Mouse (Mus musculus): ENCODE measurements around the gene Dqx1. TPM values are rescaled to one million over a fixed set of nuclear protein-coding genes. Genes with fewer than 3 reads are reported as not detected.

The Dqx1 gene
- polyA plus RNA-seq, 1 experiment from 2014 or later: 0.93 TPM

DNA sequence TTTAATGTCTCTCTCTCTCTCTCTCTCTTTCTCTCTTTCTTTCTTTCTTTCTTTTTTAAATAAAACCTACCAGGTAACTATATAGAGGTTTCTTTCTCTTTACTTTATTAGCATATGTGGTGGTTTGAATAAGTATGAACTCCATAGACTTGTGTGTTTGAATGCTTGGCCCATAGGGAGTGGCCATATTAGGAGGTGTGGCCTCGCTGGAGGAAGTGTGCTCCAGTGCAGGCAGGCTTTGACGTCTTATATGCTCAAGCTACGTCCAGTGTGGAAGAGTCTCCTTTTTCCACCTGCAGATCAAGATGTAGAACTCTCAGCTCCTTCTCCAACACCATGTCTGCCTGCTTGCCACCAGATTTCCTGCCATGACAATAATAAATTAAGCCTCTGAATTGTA lies 38.6 kb upstream of the Dqx1 start:
- DNase-seq (ENCODE audit: low spot score) (no peak), ATAC-seq (ENCODE audit: low FRiP score) (no peak)
- H3K4me3 ChIP-seq (ENCODE audit: low read depth, low read length): no peak overlapping the region
- H3K4me1 ChIP-seq (replicated peaks; ENCODE audit: control insufficient read depth, insufficient read depth, low read length): no peaks in the 10 kb centered on the region
- no peak overlapping the region for H3K27ac ChIP-seq (ENCODE audit: low read depth, low read length)
- no peak overlapping the region for H3K9ac ChIP-seq (ENCODE audit: low read depth, low read length)
- 70% methylated on average over 3 of the region's 3 CpGs for WGBS
- H3K27me3 ChIP-seq (ENCODE audit: control insufficient read depth, insufficient read depth, low read length): no peaks in the 10 kb centered on the region
- no peaks in the 10 kb centered on the region for H3K9me3 ChIP-seq (ENCODE audit: control insufficient read depth, low read length)
- H3K36me3 ChIP-seq (ENCODE audit: control insufficient read depth, insufficient read depth, low read length): no peaks in the 10 kb centered on the region
- H3K4me2 ChIP-seq (replicated peaks; ENCODE audit: low read depth, low read length): no peak overlapping the region

GRCm38 (mm10) chr6:83020121-83020520 lies 37.5 kb upstream of the Dqx1 start:
- Histone ChIP-seq H3K4me2 (replicated peaks; ENCODE audit: low read depth, low read length) (no peak overlapping the region), H3K9ac (ENCODE audit: low read depth, low read length) (no peak overlapping the region), H3K4me3 (ENCODE audit: low read depth, low read length) (no peak overlapping the region), H3K27me3 (ENCODE audit: control insufficient read depth, insufficient read depth, low read length) (no peaks in the 10 kb centered on the region), H3K4me1 (replicated peaks; ENCODE audit: control insufficient read depth, insufficient read depth, low read length) (no peaks in the 10 kb centered on the region), H3K27ac (ENCODE audit: low read depth, low read length) (no peak overlapping the region), H3K36me3 (ENCODE audit: control insufficient read depth, insufficient read depth, low read length) (no peaks in the 10 kb centered on the region), H3K9me3 (ENCODE audit: control insufficient read depth, low read length) (no peaks in the 10 kb centered on the region)
- WGBS: 93% methylated on average over 6 of the region's 6 CpGs
- no peak for DNase-seq (ENCODE audit: low spot score)
- no peak for ATAC-seq (ENCODE audit: low FRiP score)

GRCm38 (mm10) chr6:83020836-83021593 lies 36.6 kb upstream of the Dqx1 start:
- H3K36me3 ChIP-seq (ENCODE audit: control insufficient read depth, insufficient read depth, low read length): no peaks in the 10 kb centered on the region
- DNase-seq (ENCODE audit: low spot score) (no peak), ATAC-seq (ENCODE audit: low FRiP score) (no peak)
- no peak overlapping the region for H3K9ac ChIP-seq (ENCODE audit: low read depth, low read length)
- no peaks in the 10 kb centered on the region for H3K4me1 ChIP-seq (replicated peaks; ENCODE audit: control insufficient read depth, insufficient read depth, low read length)
- no peaks in the 10 kb centered on the region for H3K27me3 ChIP-seq (ENCODE audit: control insufficient read depth, insufficient read depth, low read length)
- no peak overlapping the region for H3K27ac ChIP-seq (ENCODE audit: low read depth, low read length)
- H3K9me3 ChIP-seq (ENCODE audit: control insufficient read depth, low read length): no peaks in the 10 kb centered on the region
- 85% methylated on average over 4 of the region's 4 CpGs for WGBS
- H3K4me3 ChIP-seq (ENCODE audit: low read depth, low read length): no peak overlapping the region
- no peak overlapping the region for H3K4me2 ChIP-seq (replicated peaks; ENCODE audit: low read depth, low read length)

DNA sequence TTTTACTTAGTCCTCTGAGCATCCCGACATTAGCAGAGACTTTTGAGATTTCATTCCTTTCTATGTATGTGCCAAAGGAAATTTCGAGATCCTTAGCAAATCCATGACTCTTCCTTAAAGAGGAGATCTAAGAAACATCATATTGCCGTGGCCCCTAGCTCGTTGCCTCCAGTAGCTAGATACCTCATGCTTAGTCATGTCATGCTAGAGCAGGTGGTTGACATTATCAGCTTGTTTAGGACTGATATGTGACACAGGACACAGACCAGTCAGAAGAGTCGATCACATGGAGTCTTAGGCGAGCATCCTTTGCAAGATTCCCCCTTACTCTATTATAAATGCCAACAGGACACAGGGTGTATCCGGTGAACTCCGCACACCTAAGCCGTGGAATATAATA lies 34.6 kb upstream of the Dqx1 start:
- Histone ChIP-seq H3K4me1 (replicated peaks; ENCODE audit: control insufficient read depth, insufficient read depth, low read length) (no peaks in the 10 kb centered on the region), H3K27me3 (ENCODE audit: control insufficient read depth, insufficient read depth, low read length) (no peaks in the 10 kb centered on the region), H3K36me3 (ENCODE audit: control insufficient read depth, insufficient read depth, low read length) (no peaks in the 10 kb centered on the region), H3K4me2 (replicated peaks; ENCODE audit: low read depth, low read length) (no peak overlapping the region), H3K4me3 (ENCODE audit: low read depth, low read length) (no peak overlapping the region), H3K27ac (ENCODE audit: low read depth, low read length) (no peak overlapping the region), H3K9me3 (ENCODE audit: control insufficient read depth, low read length) (no peaks in the 10 kb centered on the region), H3K9ac (ENCODE audit: low read depth, low read length) (no peak overlapping the region)
- ATAC-seq (ENCODE audit: low FRiP score) (no peak), DNase-seq (ENCODE audit: low spot score) (no peak)
- 88% methylated on average over 9 of the region's 9 CpGs for WGBS

- ATAC-seq (ENCODE audit: low FRiP score) (no peak), DNase-seq (ENCODE audit: low spot score) (no peak)
- H3K9me3 ChIP-seq (ENCODE audit: control insufficient read depth, low read length): no peaks in the 10 kb centered on the region
- H3K27me3 ChIP-seq (ENCODE audit: control insufficient read depth, insufficient read depth, low read length): no peaks in the 10 kb centered on the region
- H3K4me2 ChIP-seq (replicated peaks; ENCODE audit: low read depth, low read length): no peak overlapping the region
- WGBS: 97% methylated on average over 2 of the region's 2 CpGs
- no peak overlapping the region for H3K4me3 ChIP-seq (ENCODE audit: low read depth, low read length)
- no peak overlapping the region for H3K27ac ChIP-seq (ENCODE audit: low read depth, low read length)
- no peaks in the 10 kb centered on the region for H3K4me1 ChIP-seq (replicated peaks; ENCODE audit: control insufficient read depth, insufficient read depth, low read length)
- H3K36me3 ChIP-seq (ENCODE audit: control insufficient read depth, insufficient read depth, low read length): no peaks in the 10 kb centered on the region
- H3K9ac ChIP-seq (ENCODE audit: low read depth, low read length): no peak overlapping the region
Observed at GRCm38 (mm10) chr6:83023786-83024185, 33.9 kb upstream of the Dqx1 start.

GRCm38 (mm10) chr6:83024421-83024820 lies 33.2 kb upstream of the Dqx1 start:
- H3K4me2 ChIP-seq (replicated peaks; ENCODE audit: low read depth, low read length): no peak overlapping the region
- H3K4me1 ChIP-seq (replicated peaks; ENCODE audit: control insufficient read depth, insufficient read depth, low read length): no peaks in the 10 kb centered on the region
- no peak overlapping the region for H3K9ac ChIP-seq (ENCODE audit: low read depth, low read length)
- 0 out of 2 replicates have a peak, but pooled peaks cover 3% of the 10 kb centered on the region for H3K27me3 ChIP-seq (ENCODE audit: control insufficient read depth, insufficient read depth, low read length)
- no peak for ATAC-seq (ENCODE audit: low FRiP score)
- H3K27ac ChIP-seq (ENCODE audit: low read depth, low read length): no peak overlapping the region
- no peak overlapping the region for H3K4me3 ChIP-seq (ENCODE audit: low read depth, low read length)
- WGBS: 67% methylated on average over 4 of the region's 4 CpGs
- DNase-seq (ENCODE audit: low spot score): no peak
- H3K36me3 ChIP-seq (ENCODE audit: control insufficient read depth, insufficient read depth, low read length): no peaks in the 10 kb centered on the region
- H3K9me3 ChIP-seq (ENCODE audit: control insufficient read depth, low read length): no peaks in the 10 kb centered on the region

- ATAC-seq (ENCODE audit: low FRiP score): no peak
- no peaks in the 10 kb centered on the region for H3K36me3 ChIP-seq (ENCODE audit: control insufficient read depth, insufficient read depth, low read length)
- H3K4me1 ChIP-seq (replicated peaks; ENCODE audit: control insufficient read depth, insufficient read depth, low read length): no peaks in the 10 kb centered on the region
- H3K4me3 ChIP-seq (ENCODE audit: low read depth, low read length): no peak overlapping the region
- no peaks in the 10 kb centered on the region for H3K9me3 ChIP-seq (ENCODE audit: control insufficient read depth, low read length)
- no peak for DNase-seq (ENCODE audit: low spot score)
- peaks cover 6% of the 10 kb centered on the region for H3K27me3 ChIP-seq (ENCODE audit: control insufficient read depth, insufficient read depth, low read length)
- H3K4me2 ChIP-seq (replicated peaks; ENCODE audit: low read depth, low read length): no peak overlapping the region
- H3K9ac ChIP-seq (ENCODE audit: low read depth, low read length): no peak overlapping the region
- no peak overlapping the region for H3K27ac ChIP-seq (ENCODE audit: low read depth, low read length)
- WGBS: 88% methylated on average over 2 of the region's 4 CpGs
Observed at GRCm38 (mm10) chr6:83025221-83025620, 32.4 kb upstream of the Dqx1 start.

DNA sequence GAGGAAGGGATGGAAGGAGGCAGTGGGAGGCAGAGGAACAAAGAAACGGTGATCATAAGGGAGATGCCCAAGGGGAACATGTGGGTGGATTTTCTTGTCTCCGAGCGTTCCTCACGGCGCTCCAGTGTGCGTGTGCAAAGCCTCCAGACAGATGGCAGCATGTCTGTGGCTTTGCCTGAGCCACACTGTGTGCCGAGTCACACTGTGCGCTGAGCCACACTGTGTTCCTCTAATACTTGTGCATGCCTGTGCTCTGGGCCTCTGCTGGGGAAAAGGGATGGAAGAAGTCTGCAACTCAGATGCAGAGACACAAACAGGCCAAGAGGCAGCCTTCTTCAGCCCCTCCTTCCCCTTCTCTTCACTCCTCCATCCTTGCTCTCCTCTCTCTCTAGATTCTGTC lies 30.4 kb upstream of the Dqx1 start:
- DNase-seq (ENCODE audit: low spot score): no peak
- 66% methylated on average over 8 of the region's 8 CpGs for WGBS
- H3K27ac ChIP-seq (ENCODE audit: low read depth, low read length): no peak overlapping the region
- H3K4me3 ChIP-seq (ENCODE audit: low read depth, low read length): no peak overlapping the region
- H3K9ac ChIP-seq (ENCODE audit: low read depth, low read length): no peak overlapping the region
- H3K9me3 ChIP-seq (ENCODE audit: control insufficient read depth, low read length): no peaks in the 10 kb centered on the region
- ATAC-seq (ENCODE audit: low FRiP score): no peak
- H3K27me3 ChIP-seq (ENCODE audit: control insufficient read depth, insufficient read depth, low read length): peaks cover 26% of the 10 kb centered on the region
- H3K36me3 ChIP-seq (ENCODE audit: control insufficient read depth, insufficient read depth, low read length): no peaks in the 10 kb centered on the region
- no peak overlapping the region for H3K4me2 ChIP-seq (replicated peaks; ENCODE audit: low read depth, low read length)
- H3K4me1 ChIP-seq (replicated peaks; ENCODE audit: control insufficient read depth, insufficient read depth, low read length): no peaks in the 10 kb centered on the region; the same call in 1 of the 2 replicates

DNA sequence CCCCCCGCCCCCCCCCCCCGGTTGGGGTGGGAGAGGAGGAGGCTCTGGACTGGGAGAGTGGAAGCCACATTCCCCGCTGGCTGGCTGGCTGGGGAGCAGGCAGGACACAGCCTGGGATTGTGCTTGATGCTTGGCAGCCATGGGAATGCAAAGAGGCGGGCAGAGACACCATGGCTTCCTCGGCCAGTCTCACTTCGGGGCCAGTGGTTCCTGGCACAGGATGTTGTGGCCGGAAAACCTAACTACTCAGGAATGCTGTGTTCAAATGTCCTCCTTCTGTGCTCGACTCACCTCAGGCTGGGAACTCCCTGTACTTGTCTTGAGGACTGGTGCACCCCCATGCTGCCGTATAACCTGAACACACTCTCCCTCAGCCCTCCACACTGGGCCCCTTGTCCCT lies 29.9 kb upstream of the Dqx1 start:
- Histone ChIP-seq H3K9me3 (ENCODE audit: control insufficient read depth, low read length) (no peaks in the 10 kb centered on the region), H3K4me1 (replicated peaks; ENCODE audit: control insufficient read depth, insufficient read depth, low read length) (no peaks in the 10 kb centered on the region; the same call in 1 of the 2 replicates), H3K4me3 (ENCODE audit: low read depth, low read length) (no peak overlapping the region), H3K36me3 (ENCODE audit: control insufficient read depth, insufficient read depth, low read length) (no peaks in the 10 kb centered on the region), H3K27me3 (ENCODE audit: control insufficient read depth, insufficient read depth, low read length) (peaks cover 30% of the 10 kb centered on the region), H3K9ac (ENCODE audit: low read depth, low read length) (no peak overlapping the region), H3K27ac (ENCODE audit: low read depth, low read length) (no peak overlapping the region), H3K4me2 (replicated peaks; ENCODE audit: low read depth, low read length) (no peak overlapping the region)
- ATAC-seq (ENCODE audit: low FRiP score): no peak
- no peak for DNase-seq (ENCODE audit: low spot score)
- WGBS: 74% methylated on average over 6 of the region's 9 CpGs
